Mouse (Mus musculus): Measurements from ENCODE around the gene Vps37c. TPM values are rescaled to one million over a fixed set of nuclear protein-coding genes. Genes with fewer than 3 reads are reported as not detected.

Vps37c gene
- polyA plus RNA-seq, 1 experiment, result 60.2 TPM

GRCm38 (mm10) chr19:10734554-10734953 is 46.0 kb downstream of the Vps37c start:
- no peaks in the 10 kb centered on the region for H3K36me3 ChIP-seq (replicated peaks; ENCODE audit: low read length)
- no peaks in the 10 kb centered on the region for H3K9me3 ChIP-seq
- H3K27me3 ChIP-seq (replicated peaks), result peaks cover 57% of the 10 kb centered on the region
- H3K4me1 ChIP-seq, result peaks cover 4% of the 10 kb centered on the region; the same call in 1 of the 2 replicates
- TF ChIP-seq FLI1 (IDR thresholded peaks at IDR 0.05; ENCODE audit: low read length) (no peak), GATA1 (IDR thresholded peaks at IDR 0.05; ENCODE audit: borderline replicate concordance, low read length) (no peak)
- no peak overlapping the region for H3K4me3 ChIP-seq (replicated peaks)

GRCm38 (mm10) chr19:10735061-10735460 is 46.5 kb downstream of the Vps37c start:
- peaks cover 55% of the 10 kb centered on the region for H3K27me3 ChIP-seq (replicated peaks)
- no peak for TF ChIP-seq FLI1 (IDR thresholded peaks at IDR 0.05; ENCODE audit: low read length)
- no peak for TF ChIP-seq GATA1 (IDR thresholded peaks at IDR 0.05; ENCODE audit: borderline replicate concordance, low read length)
- no peaks in the 10 kb centered on the region for H3K36me3 ChIP-seq (replicated peaks; ENCODE audit: low read length)

DNA sequence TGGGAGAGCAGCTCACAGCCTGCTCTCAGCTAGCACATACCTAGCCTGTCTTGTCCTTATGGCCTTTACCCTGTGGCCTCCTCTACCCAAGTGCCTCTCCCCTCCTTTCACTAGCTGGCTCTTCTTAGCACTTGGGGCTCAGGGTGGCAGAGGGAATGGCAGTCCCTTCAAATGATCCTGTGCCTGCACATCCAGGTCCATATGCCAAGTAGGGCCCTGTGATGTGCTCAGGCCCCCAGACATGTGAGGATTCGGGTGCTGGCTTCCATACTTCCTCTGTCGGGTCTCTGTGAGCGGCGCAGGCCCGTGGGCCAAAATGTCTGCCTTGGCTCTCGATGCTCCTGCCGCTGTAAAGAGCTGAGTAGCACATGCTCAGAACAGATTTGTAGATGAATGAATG is 47.3 kb downstream of the Vps37c start:
- H3K36me3 ChIP-seq (replicated peaks; ENCODE audit: low read length), result no peaks in the 10 kb centered on the region
- TF ChIP-seq FLI1 (IDR thresholded peaks at IDR 0.05; ENCODE audit: low read length), result no peak
- no peak for TF ChIP-seq GATA1 (IDR thresholded peaks at IDR 0.05; ENCODE audit: borderline replicate concordance, low read length)
- no peaks in the 10 kb centered on the region for H3K9me3 ChIP-seq
- H3K27me3 ChIP-seq (replicated peaks), result peaks cover 51% of the 10 kb centered on the region
- no peak overlapping the region for H3K4me3 ChIP-seq (replicated peaks)
- H3K4me1 ChIP-seq, result peaks cover 8% of the 10 kb centered on the region

More at GRCm38 (mm10) chr19:10735061-10735460, 46.5 kb downstream of the Vps37c start:
- no peaks in the 10 kb centered on the region for H3K9me3 ChIP-seq
- H3K4me1 ChIP-seq, result peaks cover 4% of the 10 kb centered on the region; the same call in 1 of the 2 replicates
- H3K4me3 ChIP-seq (replicated peaks), result no peak overlapping the region

- peaks cover 16% of the 10 kb centered on the region for H3K4me1 ChIP-seq
- no peaks in the 10 kb centered on the region for H3K9me3 ChIP-seq
- no peak overlapping the region for H3K4me3 ChIP-seq (replicated peaks)
- TF ChIP-seq FLI1 (IDR thresholded peaks at IDR 0.05; ENCODE audit: low read length) (no peak), GATA1 (IDR thresholded peaks at IDR 0.05; ENCODE audit: borderline replicate concordance, low read length) (no peak)
- peaks cover 58% of the 10 kb centered on the region for H3K27me3 ChIP-seq (replicated peaks)
- H3K36me3 ChIP-seq (replicated peaks; ENCODE audit: low read length), result no peaks in the 10 kb centered on the region
Observed at GRCm38 (mm10) chr19:10738038-10738437, 49.5 kb downstream of the Vps37c start.

GRCm38 (mm10) chr19:10738811-10739210 is 50.3 kb downstream of the Vps37c start, which contains the start of gene Cd5:
Cd5 (minus strand) TSS chr19:10739002.
- TF ChIP-seq FLI1 (IDR thresholded peaks at IDR 0.05; ENCODE audit: low read length) (no peak), GATA1 (IDR thresholded peaks at IDR 0.05; ENCODE audit: borderline replicate concordance, low read length) (no peak)
- H3K4me3 ChIP-seq (replicated peaks), result no peak within 1 kb of the TSS
- H3K27me3 ChIP-seq (replicated peaks), result peaks cover 58% of the 10 kb centered on the region
- no peaks in the 10 kb centered on the region for H3K9me3 ChIP-seq
- no peaks in the 10 kb centered on the region for H3K36me3 ChIP-seq (replicated peaks; ENCODE audit: low read length)
- H3K4me1 ChIP-seq, result peaks cover 16% of the 10 kb centered on the region

- peaks cover 16% of the 10 kb centered on the region for H3K4me1 ChIP-seq
- peaks cover 52% of the 10 kb centered on the region for H3K27me3 ChIP-seq (replicated peaks)
- H3K9me3 ChIP-seq, result no peaks in the 10 kb centered on the region
- no peak overlapping the region for H3K4me3 ChIP-seq (replicated peaks)
- TF ChIP-seq GATA1 (IDR thresholded peaks at IDR 0.05; ENCODE audit: borderline replicate concordance, low read length) (no peak), FLI1 (IDR thresholded peaks at IDR 0.05; ENCODE audit: low read length) (no peak)
- H3K36me3 ChIP-seq (replicated peaks; ENCODE audit: low read length), result no peaks in the 10 kb centered on the region
Observed at GRCm38 (mm10) chr19:10739916-10740315, 51.4 kb downstream of the Vps37c start.

GRCm38 (mm10) chr19:10740641-10741440 is 52.3 kb downstream of the Vps37c start:
- TF ChIP-seq FLI1 (IDR thresholded peaks at IDR 0.05; ENCODE audit: low read length) (no peak), GATA1 (IDR thresholded peaks at IDR 0.05; ENCODE audit: borderline replicate concordance, low read length) (no peak)
- peaks cover 16% of the 10 kb centered on the region for H3K4me1 ChIP-seq
- no peaks in the 10 kb centered on the region for H3K9me3 ChIP-seq
- H3K4me3 ChIP-seq (replicated peaks), result no peak overlapping the region
- H3K36me3 ChIP-seq (replicated peaks; ENCODE audit: low read length), result no peaks in the 10 kb centered on the region
- peaks cover 45% of the 10 kb centered on the region for H3K27me3 ChIP-seq (replicated peaks)

DNA sequence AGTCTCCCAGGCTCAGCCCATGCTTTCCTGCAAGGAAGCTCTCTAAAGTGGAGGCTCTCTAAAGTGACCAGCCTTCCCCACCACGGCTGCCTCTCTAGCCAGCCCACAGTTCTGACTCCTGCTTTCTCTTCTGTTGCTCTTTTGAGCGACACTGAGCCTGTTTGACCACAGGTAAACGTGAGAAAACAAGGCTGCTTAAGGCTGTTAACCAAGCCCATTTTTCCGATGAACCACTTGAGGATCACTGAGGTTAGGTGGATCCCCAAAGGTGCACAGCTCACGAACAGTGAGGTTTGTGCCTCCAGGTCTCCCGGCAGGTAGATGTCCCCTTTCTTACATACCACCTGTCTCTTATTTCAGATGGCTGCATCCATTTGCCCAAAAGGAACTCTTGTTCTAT is 53.6 kb downstream of the Vps37c start:
- TF ChIP-seq GATA1 (IDR thresholded peaks at IDR 0.05; ENCODE audit: borderline replicate concordance, low read length) (no peak), FLI1 (IDR thresholded peaks at IDR 0.05; ENCODE audit: low read length) (no peak)
- no peak overlapping the region for H3K4me3 ChIP-seq (replicated peaks)
- peaks cover 45% of the 10 kb centered on the region for H3K27me3 ChIP-seq (replicated peaks)
- H3K9me3 ChIP-seq, result no peaks in the 10 kb centered on the region
- H3K4me1 ChIP-seq, result peaks cover 16% of the 10 kb centered on the region
- no peaks in the 10 kb centered on the region for H3K36me3 ChIP-seq (replicated peaks; ENCODE audit: low read length)

DNA sequence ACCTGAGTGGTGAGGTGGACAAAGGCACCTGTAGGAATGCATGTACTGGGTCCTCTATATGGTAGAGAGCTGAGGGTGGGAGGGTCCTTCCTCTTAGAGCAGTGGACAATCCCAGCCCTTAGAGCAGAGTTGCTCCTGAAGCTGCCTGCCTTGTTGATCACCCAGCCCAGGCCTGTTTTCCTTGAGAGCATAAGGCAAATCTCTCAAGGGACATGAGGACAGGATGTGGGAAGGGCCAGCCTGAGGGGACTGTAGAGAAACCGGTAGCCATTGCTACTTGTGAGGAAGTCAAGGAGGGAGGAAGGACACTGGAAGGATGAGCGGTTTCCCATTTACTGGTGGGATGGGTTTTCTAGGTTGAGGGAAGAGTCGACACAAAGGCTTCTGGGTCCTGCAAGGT is 54.0 kb downstream of the Vps37c start:
- H3K36me3 ChIP-seq (replicated peaks; ENCODE audit: low read length), result no peaks in the 10 kb centered on the region
- TF ChIP-seq GATA1 (IDR thresholded peaks at IDR 0.05; ENCODE audit: borderline replicate concordance, low read length) (no peak), FLI1 (IDR thresholded peaks at IDR 0.05; ENCODE audit: low read length) (no peak)
- H3K9me3 ChIP-seq, result no peaks in the 10 kb centered on the region
- H3K27me3 ChIP-seq (replicated peaks), result peaks cover 46% of the 10 kb centered on the region
- peaks cover 16% of the 10 kb centered on the region for H3K4me1 ChIP-seq
- H3K4me3 ChIP-seq (replicated peaks), result no peak overlapping the region

DNA sequence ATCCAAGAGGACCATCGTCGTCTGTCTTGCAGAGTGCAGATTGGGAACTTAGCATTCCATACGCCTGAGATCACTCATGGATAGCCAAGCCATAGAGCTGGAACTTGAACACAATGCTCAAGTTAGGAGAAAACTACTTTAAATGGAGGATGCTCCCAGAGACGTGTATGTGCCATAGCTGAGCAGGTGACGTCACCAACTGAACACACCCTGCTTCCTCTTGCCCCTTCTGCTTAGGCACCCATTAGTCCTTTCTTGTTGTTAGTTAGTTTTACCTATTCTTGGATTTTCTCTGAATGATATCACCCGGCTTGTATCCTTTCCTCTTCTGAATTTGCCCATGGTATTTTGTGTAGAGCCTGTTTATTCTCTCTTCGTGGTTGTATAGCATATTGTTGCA is 58.6 kb downstream of the Vps37c start:
- no peaks in the 10 kb centered on the region for H3K36me3 ChIP-seq (replicated peaks; ENCODE audit: low read length)
- peaks cover 6% of the 10 kb centered on the region for H3K4me1 ChIP-seq
- H3K27me3 ChIP-seq (replicated peaks), result peaks cover 39% of the 10 kb centered on the region
- H3K4me3 ChIP-seq (replicated peaks), result no peak overlapping the region
- TF ChIP-seq FLI1 (IDR thresholded peaks at IDR 0.05; ENCODE audit: low read length), result no peak
- no peak for TF ChIP-seq GATA1 (IDR thresholded peaks at IDR 0.05; ENCODE audit: borderline replicate concordance, low read length)
- H3K9me3 ChIP-seq, result no peaks in the 10 kb centered on the region

All from megakaryocyte, embryonic 14.5 days (primary cell).